Mouse (Mus musculus) lung, postnatal 0 days (tissue): ENCODE results near the gene Scn5a. TPM values are rescaled to one million over a fixed set of nuclear protein-coding genes. Genes with fewer than 3 reads are reported as not detected.

Experiments used
- ATAC-seq: fragments of 200-750 bp; cut with Nextera tagmentation; 2 replicates; pipeline ENCODE4 v1.8.0; 2017; ENCODE audit warnings: moderate library complexity
- DNase-seq: peaks from one replicate; pipeline ENCODE4 v3.0.0-alpha.2; 2016; ENCODE audit warnings: low spot score
- H3K27ac ChIP-seq: fragments of 300-500 bp; sonication (generic); 2 replicates; pipeline ENCODE4 v1.5.1; 2014; ENCODE audit warnings: antibody characterized with exemption, mild to moderate bottlenecking, low read length, mixed read lengths
- H3K27me3 ChIP-seq: fragments of 300-500 bp; sonication (generic); replicated peaks from 2 replicates; pipeline ENCODE4 v1.6.1; 2014; ENCODE audit warnings: low read length, mixed read lengths; ENCODE audit not compliant: insufficient read depth
- H3K36me3 ChIP-seq: fragments of 300-500 bp; sonication (generic); 2 replicates; pipeline ENCODE4 v1.6.1; 2014; ENCODE audit warnings: low read length, mixed read lengths; ENCODE audit not compliant: insufficient read depth
- H3K4me1 ChIP-seq: fragments of 300-500 bp; sonication (generic); 2 replicates; pipeline ENCODE4 v1.6.1; 2014; ENCODE audit warnings: antibody characterized with exemption, low read depth, low read length, mixed read lengths; ENCODE audit not compliant: insufficient read depth
- H3K4me2 ChIP-seq: fragments of 300-500 bp; sonication (generic); replicated peaks from 2 replicates; pipeline ENCODE4 v1.6.1; 2014; ENCODE audit warnings: low read depth, mild to moderate bottlenecking, low read length, moderate library complexity, mixed read lengths
- H3K4me3 ChIP-seq: fragments of 300-500 bp; sonication (generic); 2 replicates; pipeline ENCODE4 v1.5.1; 2014; ENCODE audit warnings: low read depth, low read length
- H3K9ac ChIP-seq: fragments of 300-500 bp; sonication (generic); replicated peaks from 2 replicates; pipeline ENCODE4 v1.6.1; 2014; ENCODE audit warnings: low read depth, mild to moderate bottlenecking
- H3K9me3 ChIP-seq: fragments of 300-500 bp; sonication (generic); 2 replicates; pipeline ENCODE4 v1.6.1; 2016; ENCODE audit warnings: low read length, mixed read lengths
- CTCF ChIP-seq: IDR thresholded peaks from 2 replicates; pipeline ENCODE4 v1.5.1; 2016; ENCODE audit warnings: antibody characterized with exemption, mild to moderate bottlenecking
- EP300 ChIP-seq: IDR thresholded peaks from 2 replicates; pipeline ENCODE4 v1.6.1; 2016; ENCODE audit warnings: antibody characterized with exemption, mild to moderate bottlenecking, control low read depth
- WGBS: fragments of 180-500 bp; shearing (Covaris S2); extraction: QIAGEN DNeasy Blood & Tissue Kit; methylation state at CpG from one replicate; pipeline ENCODE4 v1.1.7; 2014; 5-methylcytosine and 5-hydroxymethylcytosine counted together
- polyA plus RNA-seq: library from polyadenylated mRNA; unstranded; fragments of >200 nt; fragmentation: Nextera tagmentation; extraction: Ambion mirVana; gene quantifications from 2 replicates; pipeline ENCODE4 v1.2.1, GENCODE M21; 2015

The Scn5a gene
- polyA plus RNA-seq, 1 experiment from 2014 or later: 0.23 TPM

GRCm38 (mm10) chr9:119517467-119517866, 61.3 kb downstream of the Scn5a start:
- WGBS: 35% methylated on average over 20 of the region's 20 CpGs
- H3K27me3 ChIP-seq: no peaks in the 10 kb centered on the region
- no peak overlapping the region for H3K27ac ChIP-seq
- H3K36me3 ChIP-seq: no peaks in the 10 kb centered on the region
- no peaks in the 10 kb centered on the region for H3K9me3 ChIP-seq
- ATAC-seq: no peak
- DNase-seq: no peak
- H3K4me3 ChIP-seq: no peak overlapping the region
- H3K4me1 ChIP-seq: no peaks in the 10 kb centered on the region
- H3K4me2 ChIP-seq: no peak overlapping the region
- H3K9ac ChIP-seq: no peak overlapping the region
- TF ChIP-seq CTCF (no peak), EP300 (no peak)

GRCm38 (mm10) chr9:119516815-119517214, 62.0 kb downstream of the Scn5a start:
- Histone ChIP-seq H3K4me1 (no peaks in the 10 kb centered on the region), H3K9me3 (no peaks in the 10 kb centered on the region), H3K27ac (no peak overlapping the region), H3K4me2 (no peak overlapping the region), H3K9ac (no peak overlapping the region), H3K4me3 (no peak overlapping the region), H3K27me3 (no peaks in the 10 kb centered on the region), H3K36me3 (no peaks in the 10 kb centered on the region)
- ATAC-seq (no peak), DNase-seq (no peak)
- 59% methylated on average over 5 of the region's 5 CpGs for WGBS
- no peak for TF ChIP-seq EP300
- TF ChIP-seq CTCF: no peak

GRCm38 (mm10) chr9:119515454-119515853, 63.4 kb downstream of the Scn5a start:
- DNase-seq (no peak), ATAC-seq (no peak)
- WGBS: 90% methylated on average over 9 of the region's 9 CpGs
- Histone ChIP-seq H3K4me3 (no peak overlapping the region), H3K27me3 (no peaks in the 10 kb centered on the region), H3K9ac (no peak overlapping the region), H3K9me3 (no peaks in the 10 kb centered on the region), H3K4me2 (no peak overlapping the region), H3K27ac (no peak overlapping the region), H3K36me3 (no peaks in the 10 kb centered on the region), H3K4me1 (no peaks in the 10 kb centered on the region)
- TF ChIP-seq CTCF (no peak), EP300 (no peak)

- WGBS: 78% methylated on average over 8 of the region's 8 CpGs
Observed at GRCm38 (mm10) chr9:119514986-119515385, 63.8 kb downstream of the Scn5a start.

GRCm38 (mm10) chr9:119513816-119514215, 65.0 kb downstream of the Scn5a start:
- WGBS: 80% methylated on average over 8 of the region's 8 CpGs
- DNase-seq: no peak
- TF ChIP-seq CTCF (no peak), EP300 (no peak)
- H3K36me3 ChIP-seq: no peaks in the 10 kb centered on the region
- H3K9me3 ChIP-seq: no peaks in the 10 kb centered on the region
- no peak for ATAC-seq
- H3K27me3 ChIP-seq: no peaks in the 10 kb centered on the region
- H3K4me1 ChIP-seq: no peaks in the 10 kb centered on the region
- H3K9ac ChIP-seq: no peak overlapping the region
- H3K4me3 ChIP-seq: no peak overlapping the region
- no peak overlapping the region for H3K27ac ChIP-seq
- no peak overlapping the region for H3K4me2 ChIP-seq

More at GRCm38 (mm10) chr9:119514986-119515385, 63.8 kb downstream of the Scn5a start:
- no peak overlapping the region for H3K4me2 ChIP-seq
- H3K27me3 ChIP-seq: no peaks in the 10 kb centered on the region
- no peaks in the 10 kb centered on the region for H3K9me3 ChIP-seq
- H3K4me3 ChIP-seq: no peak overlapping the region
- DNase-seq: no peak
- no peaks in the 10 kb centered on the region for H3K36me3 ChIP-seq
- no peak overlapping the region for H3K9ac ChIP-seq
- TF ChIP-seq CTCF: no peak
- TF ChIP-seq EP300: no peak
- ATAC-seq: no peak
- H3K27ac ChIP-seq: no peak overlapping the region
- H3K4me1 ChIP-seq: no peaks in the 10 kb centered on the region

- WGBS: 86% methylated on average over 9 of the region's 9 CpGs
- no peaks in the 10 kb centered on the region for H3K4me1 ChIP-seq
- no peak for DNase-seq
- H3K27me3 ChIP-seq: no peaks in the 10 kb centered on the region
- no peak overlapping the region for H3K9ac ChIP-seq
- H3K9me3 ChIP-seq: no peaks in the 10 kb centered on the region
- TF ChIP-seq CTCF (no peak), EP300 (no peak)
- no peak overlapping the region for H3K4me2 ChIP-seq
- no peak overlapping the region for H3K4me3 ChIP-seq
- ATAC-seq: no peak
- no peaks in the 10 kb centered on the region for H3K36me3 ChIP-seq
- H3K27ac ChIP-seq: no peak overlapping the region
Observed at GRCm38 (mm10) chr9:119512993-119513392, 65.8 kb downstream of the Scn5a start.

GRCm38 (mm10) chr9:119510902-119511301, 67.9 kb downstream of the Scn5a start:
- ATAC-seq (no peak), DNase-seq (no peak)
- no peak overlapping the region for H3K27ac ChIP-seq
- no peaks in the 10 kb centered on the region for H3K27me3 ChIP-seq
- TF ChIP-seq EP300: no peak
- no peak for TF ChIP-seq CTCF
- H3K36me3 ChIP-seq: no peaks in the 10 kb centered on the region
- H3K4me2 ChIP-seq: no peak overlapping the region
- 0 out of 2 replicates have a peak, but pooled peaks cover 4% of the 10 kb centered on the region for H3K9me3 ChIP-seq
- H3K4me1 ChIP-seq: no peaks in the 10 kb centered on the region
- H3K9ac ChIP-seq: no peak overlapping the region
- WGBS: 49% methylated on average over 6 of the region's 6 CpGs
- no peak overlapping the region for H3K4me3 ChIP-seq
